Mouse (Mus musculus): Measurements from ENCODE around the gene Reck.

Reck gene

DNA sequence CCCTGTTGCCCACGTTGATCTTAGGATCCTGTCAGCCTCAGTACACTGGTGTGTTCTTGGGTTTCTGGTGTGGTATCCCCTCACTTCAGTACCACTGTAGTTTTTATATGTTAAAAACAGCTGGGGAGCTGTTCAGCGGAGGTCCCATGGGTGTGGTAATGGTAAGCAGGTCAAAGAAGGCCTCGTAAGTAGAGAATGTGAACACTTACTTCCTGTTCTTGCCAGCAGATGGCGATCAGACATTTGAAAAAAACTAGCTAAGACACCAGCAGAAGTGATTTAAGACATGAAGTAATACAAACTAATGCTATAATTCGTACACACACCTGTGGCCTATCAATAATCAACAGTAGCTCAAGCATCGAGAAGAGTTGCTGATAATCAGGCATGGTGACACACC, 31.1 kb downstream of the Reck start:
- DNase-seq (ENCODE audit: low spot score), result peak; percentile 80

DNA sequence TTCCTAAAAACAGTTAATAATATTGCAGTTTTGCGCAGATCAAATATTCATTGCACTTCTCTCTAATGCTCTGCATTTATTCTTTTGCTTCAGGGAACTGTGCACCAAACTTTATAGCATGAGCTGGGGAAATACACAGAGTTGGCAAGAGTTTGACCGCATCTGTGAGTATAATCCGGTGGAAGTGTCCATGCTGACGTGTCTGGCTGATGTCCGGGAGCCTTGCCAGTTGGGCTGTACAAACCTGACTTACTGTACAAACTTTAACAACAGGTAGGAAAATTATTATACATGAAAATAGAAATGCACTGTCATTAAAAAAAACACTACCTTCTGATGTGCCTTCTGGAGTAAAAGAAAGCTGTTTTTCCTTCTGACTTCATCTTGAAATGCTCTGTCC, 42.9 kb downstream of the Reck start:
- no peak for DNase-seq (ENCODE audit: low spot score)

DNA sequence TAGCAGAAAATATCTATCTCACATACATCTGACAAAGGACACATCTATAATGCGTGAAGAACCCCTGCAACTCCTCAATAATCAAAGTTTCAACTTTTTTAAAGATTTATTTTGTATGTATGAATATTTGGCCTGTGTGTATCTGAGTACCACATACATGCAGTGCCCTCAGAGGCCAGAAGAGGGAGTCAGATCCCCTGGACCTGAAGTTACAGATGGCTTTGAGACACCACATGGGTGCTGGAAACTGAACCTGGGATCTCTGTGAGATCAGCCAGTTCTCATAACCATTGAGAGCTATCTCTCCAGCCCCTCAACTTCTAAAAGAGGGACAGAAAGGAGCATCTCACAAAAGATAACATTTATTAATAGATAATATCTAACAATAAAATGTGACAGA, 45.3 kb downstream of the Reck start:
- no peak for DNase-seq (ENCODE audit: low spot score)

DNA sequence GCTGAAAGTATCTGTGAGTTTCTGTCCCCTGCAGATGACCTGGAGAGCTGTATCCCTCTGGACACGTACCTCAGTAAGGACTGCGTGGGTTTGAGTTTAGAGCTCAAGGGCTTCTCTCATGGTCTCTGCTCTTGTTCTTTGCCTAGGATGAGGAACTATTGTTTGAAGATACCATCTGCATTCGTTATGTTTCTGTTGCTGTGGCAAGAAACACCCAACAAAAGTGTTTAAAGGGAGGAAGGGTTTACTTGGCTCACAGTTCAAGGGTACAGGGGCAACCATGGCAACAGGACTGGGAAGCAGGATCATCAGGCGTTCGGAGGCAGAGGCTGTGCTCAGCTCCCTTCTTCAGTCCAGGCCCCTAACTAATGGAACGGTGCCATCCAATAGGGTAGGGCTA, 49.8 kb downstream of the Reck start:
- DNase-seq (ENCODE audit: low spot score), result no peak

DNA sequence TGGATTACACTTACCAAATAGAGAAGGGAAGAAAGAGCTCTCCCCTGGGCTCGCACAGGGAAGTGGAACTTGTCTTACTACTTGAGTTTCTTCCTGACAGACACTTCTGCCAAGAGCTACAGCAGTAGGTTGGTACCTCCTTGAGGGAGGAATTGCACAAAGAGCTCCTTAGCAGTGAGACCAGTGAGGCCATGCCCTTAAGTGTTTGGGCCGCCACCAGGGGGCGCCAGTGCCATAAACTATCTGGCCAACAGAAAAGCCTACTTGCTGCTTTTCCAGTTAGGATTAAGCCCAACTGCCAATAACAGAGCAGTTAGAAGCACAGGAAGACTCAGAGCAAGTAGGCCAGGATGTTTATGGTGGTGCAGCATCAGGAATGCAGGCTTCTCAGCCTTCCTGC, 50.4 kb downstream of the Reck start:
- DNase-seq (ENCODE audit: low spot score), result peak; percentile 97

DNA sequence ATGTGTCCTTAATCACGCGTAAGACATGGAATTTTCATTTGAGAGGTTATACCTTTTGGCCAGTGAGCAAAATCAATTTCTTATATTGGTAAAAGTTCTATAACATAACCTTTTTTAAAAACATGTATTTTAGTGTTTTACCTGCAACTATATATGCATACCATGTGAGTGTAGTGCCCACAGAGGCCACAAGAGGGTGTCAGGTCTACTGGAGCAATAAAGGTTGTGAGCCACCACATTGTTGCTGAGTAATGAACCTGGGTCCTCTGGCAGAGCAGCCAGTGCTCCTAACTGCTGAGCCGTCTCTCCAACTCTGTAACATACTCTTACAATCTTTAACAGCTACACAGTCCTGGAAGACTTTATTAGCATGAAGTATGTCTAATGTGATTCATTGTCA, 52.5 kb downstream of the Reck start:
- peak; percentile 39 for DNase-seq (ENCODE audit: low spot score)

DNA sequence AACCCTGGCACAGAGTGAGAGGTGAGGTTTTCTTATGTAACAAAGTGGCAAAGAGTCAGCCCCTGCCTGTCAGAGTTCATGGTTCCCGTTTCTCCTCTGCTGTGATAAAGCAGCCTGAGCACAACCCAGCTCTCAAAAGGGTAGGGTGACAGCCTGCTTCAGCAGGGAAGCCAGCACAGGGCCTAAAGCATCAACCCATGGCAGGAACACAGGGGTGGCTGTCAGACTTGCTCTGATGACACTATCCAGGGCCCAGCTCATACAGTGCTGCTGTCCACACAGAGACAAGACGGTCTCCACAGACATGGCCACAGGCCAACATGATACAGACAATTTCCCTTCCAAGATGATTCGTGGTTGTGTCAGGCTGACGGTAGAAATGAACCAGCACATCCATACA, 56.5 kb downstream of the Reck start:
- no peak for DNase-seq (ENCODE audit: low spot score)

DNA sequence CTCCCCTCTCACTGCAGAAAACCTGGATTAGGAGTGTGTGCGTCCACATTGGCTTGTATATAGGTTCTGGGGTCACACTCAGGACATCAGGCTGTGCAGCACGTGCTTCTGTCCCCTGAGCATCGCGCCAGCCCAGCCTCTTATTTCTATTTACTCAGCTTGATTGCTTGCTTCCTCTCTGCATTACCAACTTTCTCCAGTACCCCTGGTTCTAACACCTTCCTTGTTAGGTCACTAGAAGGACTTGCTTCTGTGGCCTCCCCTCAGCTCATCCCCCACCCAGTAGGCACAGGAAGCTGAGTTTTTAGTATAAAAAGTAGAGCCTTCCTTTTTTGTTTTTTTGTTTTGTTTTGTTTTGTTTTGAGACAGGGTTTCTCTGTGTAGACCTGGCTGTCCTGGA, 60.9 kb downstream of the Reck start:
- no peak for DNase-seq (ENCODE audit: low spot score)

DNA sequence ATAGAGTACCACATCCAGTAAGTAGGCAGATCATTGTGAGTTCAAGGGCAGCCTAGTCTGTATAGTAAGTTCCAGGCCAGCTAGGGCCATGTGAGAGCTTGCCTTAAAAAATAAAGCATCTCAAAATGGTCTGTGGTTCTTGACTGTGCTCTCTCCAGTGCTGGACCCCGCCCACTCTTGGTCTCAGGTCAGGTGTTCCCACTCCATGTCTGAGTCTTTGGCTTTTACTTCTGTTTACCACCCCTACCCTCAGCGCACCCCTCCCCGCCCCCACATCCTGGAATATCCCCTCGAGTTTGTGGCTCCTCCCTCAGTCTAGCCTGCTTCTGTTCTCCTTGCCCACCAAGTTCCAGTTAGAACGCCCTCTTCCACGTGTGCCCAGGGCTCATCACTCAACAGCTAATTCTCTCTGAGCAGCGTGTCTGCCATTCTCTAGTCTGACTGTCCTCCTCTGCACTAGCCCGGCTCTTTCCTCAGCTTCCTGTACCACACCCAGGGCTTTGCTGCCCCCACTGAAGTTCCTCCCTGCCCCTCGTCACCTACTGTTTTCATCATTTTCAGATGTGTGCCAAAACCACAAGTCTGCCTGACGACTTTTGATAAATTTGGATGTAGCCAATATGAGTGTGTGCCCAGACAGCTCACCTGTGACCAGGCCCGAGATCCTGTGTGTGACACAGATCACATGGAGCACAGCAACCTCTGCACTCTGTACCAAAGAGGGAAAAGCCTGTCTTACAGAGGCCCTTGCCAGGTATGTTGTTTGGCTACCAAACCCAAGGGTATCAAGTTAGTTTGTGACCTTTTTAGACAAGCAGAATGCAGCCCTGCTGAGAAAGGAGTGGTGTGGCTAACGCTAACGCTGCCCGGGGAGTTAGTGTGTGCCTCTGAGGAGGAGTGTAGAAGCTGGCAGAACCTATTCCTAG, 61.7 kb downstream of the Reck start:
- no peak for DNase-seq (ENCODE audit: low spot score)

DNA sequence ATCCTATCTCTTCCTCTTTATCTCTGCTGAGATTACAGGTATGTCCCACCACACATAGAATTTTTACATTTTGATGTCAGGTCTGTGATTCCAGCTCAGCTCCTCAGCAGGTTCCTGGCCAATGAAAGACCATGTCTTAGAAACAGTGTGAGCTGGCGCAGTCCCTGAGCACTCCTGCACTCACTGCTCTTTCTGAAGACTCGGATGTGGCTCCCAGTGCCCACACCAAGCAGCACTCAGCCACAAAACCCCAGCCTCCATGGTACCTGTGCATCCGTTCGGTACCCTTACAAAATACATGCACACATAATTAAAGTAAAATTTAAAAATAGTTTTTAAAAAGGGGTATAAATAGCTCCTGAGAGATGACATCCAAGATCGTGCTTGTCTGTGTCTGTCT, 66.0 kb downstream of the Reck start:
- DNase-seq (ENCODE audit: low spot score), result no peak

DNA sequence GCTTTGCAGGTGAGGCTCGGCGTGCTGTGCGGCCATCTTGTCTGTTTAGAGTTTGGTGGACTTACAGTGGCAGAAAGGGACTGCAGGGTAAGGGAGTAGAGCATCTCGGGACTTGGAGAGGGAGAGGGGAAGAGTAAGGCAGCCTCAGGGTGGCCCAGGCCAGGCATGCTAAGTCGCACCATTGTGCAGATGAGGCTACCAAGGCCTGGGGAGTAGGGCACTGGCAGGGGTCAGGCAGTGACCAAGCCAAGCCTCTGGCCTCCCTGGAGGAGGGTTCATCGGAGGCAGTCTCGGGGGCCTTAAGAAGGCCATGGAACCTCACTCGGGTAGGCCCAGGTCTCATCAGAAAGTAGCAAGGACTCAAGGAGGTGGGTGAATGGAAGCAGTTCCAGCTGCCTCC, 67.1 kb downstream of the Reck start:
- no peak for DNase-seq (ENCODE audit: low spot score)

DNA sequence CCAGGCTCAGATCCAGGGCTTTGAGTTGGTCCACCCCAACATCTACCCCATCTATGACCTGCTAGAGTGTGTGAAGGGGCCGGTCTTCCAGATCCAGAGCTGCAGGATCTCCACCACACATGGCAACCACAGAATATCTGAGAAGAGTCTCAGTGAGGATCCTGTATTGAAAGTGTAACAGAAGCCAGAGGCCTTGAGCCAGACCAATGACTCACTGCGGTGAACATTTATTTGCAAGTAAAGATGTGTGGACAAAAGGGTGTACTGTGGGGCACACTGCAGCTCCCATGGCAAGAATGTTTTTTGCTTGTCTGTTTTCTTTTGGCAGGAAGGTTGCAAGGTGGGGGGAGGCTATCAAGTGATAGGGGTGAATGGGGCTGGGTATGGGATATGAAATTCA, 72.2 kb downstream of the Reck start:
- no peak for DNase-seq (ENCODE audit: low spot score)

DNA sequence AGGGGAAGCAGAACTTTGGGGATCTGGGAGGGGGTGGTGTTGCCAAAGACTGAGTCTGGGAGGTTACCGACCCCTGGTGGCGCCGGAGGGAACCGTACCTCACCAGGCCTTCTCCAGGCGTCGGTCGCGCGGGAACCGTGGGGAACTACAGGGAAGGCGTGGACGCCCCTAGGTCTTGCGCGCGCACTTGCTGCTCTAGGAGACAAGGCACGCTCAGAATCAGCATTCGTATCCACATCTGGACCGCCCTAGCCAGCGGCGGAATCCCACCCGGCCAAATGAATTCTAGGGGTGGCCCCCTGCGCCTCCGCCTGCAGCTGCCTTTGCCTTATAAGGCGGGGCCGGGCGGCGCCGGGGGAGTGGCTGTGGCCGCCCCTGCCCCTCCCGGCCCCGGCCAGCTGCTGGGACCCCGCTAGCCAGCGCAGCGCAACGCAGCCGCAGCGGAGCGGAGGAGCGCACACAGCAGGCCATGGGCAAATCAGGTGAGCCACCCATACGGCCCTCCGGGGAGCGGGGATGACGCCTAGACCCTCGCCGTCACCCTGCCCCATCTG, 82.0 kb downstream of the Reck start, which contains the start of gene Glipr2:
Glipr2 (plus strand) TSS at position 110 of the 554 bp plus-strand sequence.
- DNase-seq (ENCODE audit: low spot score), result peak; percentile 96

DNA sequence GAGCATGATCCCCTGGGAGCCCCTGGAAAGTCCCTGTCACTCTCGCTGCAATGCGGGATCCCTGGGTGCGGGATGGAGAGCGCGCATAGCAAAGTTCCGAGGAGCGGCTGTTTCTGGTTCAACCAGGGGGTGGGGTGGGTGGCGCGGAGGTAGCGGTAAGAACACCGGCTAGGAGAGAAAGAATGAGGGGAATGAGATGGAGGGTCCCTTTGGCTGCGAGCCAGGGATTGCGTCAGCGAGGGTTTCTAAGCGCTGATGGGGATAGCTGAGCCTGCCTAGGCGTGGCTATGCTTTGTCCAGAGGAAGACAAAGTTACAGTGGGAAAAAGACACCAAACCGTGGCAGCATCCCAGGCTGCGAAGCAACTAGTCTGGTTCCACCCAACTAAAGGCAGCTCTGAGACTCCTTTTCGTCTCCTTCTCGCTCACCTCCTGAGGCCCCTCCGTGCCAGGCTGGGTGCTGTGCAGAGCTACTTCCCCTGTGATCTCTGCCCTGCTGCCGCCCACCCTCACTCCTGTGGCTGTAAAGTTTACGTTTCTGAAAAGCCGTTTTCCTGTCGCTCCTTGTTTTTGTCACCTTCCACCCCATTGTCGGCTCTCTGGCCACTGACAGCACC, 82.6 kb downstream of the Reck start:
- peak; percentile 82 for DNase-seq (ENCODE audit: low spot score)

DNA sequence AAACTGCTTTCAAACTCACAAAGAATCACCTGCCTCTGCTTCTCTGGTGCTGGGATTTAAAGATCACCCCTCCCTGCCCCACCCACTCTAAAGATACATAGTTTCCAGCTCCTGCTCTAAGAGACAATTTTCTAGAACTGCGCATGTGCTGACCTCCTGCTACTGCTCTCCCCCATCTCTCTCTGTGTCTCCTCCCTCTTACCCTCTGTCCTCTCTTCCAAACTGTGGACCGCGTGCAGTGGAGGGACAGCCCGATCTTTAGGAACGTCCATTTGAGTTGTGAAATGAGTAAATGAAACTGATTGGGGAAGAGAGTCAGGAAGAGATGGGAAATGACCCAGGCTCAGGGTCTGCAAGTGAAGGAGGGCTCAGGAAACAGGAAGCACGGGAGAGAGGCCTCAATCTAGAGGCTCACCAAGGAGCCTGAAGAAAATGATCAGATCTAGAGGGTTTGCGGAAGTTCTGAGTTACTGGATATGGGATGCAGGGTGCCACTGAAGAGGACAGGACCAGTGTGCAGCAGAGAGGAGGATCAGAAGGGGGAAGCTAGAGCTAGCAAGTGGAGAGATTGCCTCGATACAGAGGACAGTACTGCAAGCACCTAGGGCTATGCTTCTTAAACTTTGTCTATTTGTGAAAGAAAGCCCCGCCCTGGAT, 84.3 kb downstream of the Reck start:
- no peak for DNase-seq (ENCODE audit: low spot score)

DNA sequence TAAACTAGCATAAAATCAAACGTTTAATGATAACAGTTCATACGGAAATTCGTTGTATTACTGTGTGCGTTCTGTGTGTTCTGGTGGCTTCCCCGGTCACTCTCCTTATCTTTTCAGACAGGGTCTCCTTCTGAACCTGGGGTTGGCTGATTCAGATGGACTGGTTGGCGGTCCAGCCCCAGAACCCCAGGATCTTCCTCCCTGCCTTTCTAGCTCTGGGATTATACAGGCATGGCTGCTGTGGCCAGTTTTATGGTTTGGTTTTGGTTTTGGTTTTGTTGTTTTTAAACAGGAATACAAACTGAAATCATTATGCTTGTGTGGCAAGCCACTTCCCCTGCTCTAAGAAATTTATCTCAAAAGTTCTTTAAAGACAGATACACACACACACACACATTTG, 84.9 kb downstream of the Reck start:
- DNase-seq (ENCODE audit: low spot score), result no peak

DNA sequence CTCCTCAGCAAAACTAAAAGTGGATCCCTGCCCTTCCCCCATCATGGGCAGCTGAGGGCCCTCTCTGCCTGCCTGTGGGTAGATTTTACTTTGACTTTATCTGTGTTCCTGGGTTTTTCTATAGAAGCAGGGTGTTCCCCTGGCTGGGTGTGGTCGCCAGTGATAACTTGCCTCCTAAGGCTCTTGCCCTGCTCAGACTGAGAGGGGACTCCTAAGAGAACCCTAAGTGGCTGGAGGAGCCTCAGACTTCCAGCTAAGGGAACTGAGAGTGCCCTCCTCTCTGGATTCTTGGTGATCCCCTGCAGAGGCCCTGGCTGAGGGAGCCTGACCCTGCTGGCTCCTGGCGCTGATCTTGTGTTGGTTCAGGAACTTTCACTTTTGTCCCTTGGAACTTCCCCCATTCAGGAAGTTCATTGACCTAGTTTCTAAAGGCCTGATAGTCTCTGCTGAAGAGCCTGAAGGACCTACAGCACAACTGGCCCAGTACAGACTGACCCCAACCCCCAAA, 89.0 kb downstream of the Reck start:
- peak; percentile 31 for DNase-seq (ENCODE audit: low spot score)

DNA sequence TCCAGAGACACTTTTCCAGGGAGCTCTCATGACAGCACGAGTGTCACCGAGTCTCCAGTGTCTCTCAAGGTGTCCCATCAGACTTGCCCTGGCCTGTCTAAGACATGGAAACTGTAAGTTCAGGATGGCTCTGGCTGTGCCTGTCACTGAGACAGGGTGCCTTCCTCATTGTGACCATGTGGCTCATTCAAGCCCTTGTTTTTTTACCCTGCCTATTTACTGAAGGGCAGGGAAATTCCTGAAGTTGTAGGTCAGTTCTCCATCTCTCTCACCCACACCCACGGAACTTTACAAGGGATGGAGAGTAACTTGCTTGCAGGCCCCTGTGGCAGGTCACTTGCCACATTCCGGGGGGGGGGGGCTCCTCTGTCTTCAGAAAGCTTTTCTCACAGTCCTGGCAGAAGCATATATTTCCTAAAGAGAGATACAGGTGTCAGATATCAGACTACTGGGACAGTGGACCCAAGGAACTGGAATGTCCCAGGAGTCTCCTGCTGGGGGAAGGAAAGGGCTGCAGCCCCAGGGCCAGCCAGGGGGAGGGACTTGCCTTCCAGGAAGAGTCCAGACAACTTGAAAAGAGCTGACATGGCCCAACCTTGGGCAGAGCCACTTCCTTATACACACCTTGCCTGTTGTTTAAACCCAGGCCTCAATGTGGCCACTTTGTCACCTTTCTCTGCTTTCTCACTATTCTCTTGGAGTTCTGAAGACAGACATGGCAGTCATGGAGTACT, 89.8 kb downstream of the Reck start:
- no peak for DNase-seq (ENCODE audit: low spot score)

DNA sequence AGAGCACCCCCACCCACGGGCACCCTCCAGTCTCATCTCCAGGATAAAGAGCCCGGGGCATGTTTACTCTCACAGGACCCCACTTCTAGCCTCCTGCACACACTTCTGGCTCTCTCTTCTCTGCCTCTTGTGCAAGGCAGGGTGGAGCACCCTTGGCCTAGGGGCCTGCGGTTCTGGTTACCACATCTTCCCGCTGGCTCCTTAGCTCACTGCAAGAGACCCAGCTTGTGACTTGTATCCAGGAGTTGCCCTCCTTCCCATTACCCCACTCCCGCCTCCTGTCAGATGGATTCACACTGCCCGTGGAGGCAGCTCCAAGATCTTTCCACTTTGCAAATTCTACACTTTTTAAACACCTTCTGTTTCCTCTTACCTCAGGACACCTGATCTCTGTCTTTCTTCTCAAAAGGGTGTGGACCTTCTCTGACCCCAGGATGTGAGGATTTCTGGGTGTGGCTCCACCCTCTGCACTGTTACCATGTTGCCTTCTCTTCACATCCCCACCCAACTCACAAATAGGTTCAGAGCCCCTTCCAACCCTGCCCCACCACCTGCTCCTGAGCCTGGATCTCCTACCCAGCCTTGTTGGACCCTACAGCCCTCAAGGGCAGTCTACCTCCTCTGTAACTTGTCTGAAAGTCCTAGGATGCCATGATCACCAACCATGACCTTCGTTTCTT, 90.7 kb downstream of the Reck start:
- DNase-seq (ENCODE audit: low spot score), result no peak

DNA sequence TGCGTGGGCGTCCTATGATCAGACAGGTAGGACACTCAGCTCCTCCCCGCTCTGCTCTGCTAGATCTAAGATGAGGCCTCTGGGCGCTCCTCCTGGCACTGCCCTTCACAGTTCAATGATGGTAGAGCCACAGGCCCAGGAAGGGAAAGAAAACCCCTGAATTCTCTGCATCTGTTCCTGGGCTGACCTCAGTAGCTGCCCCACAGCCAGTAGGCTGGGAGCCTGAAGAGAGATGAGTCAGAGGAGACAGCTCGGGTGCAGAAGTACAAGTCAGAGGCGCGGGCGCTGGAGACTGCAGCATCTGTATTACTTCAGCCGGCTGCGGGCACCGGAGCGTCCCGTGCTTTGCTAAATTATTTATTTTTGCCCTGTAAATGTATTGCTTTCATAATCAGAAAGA, 93.3 kb downstream of the Reck start:
- DNase-seq (ENCODE audit: low spot score), result no peak

DNA sequence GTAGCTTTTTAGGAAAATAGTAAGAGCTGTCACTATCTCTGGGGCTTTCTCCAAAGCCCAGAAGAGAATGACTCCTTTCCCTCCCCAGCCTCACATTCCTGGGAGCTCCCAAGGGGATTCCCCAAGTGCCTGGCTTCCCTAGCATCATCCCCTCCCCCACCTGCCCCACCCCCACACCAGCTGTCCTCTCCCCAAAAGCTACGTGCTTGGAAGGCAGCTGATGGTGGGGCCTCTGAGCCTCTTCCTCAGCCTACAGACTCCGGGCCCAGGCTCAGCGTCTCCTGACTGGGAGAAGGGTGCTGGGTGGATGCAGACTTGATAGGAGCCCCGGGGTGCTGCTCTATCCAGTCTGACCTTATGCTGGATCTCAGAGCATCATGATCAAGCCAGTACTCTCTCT, 94.0 kb downstream of the Reck start:
- DNase-seq (ENCODE audit: low spot score), result peak; percentile 54

Data from retina, embryonic 14.5 days (tissue).